Mouse (Mus musculus): ENCODE measurements at regions not wholly inside any gene's neighbourhood (a gene's known extent, or its start where the extent isn't known, plus 50 kb on each side); places are given as distances from the start of the nearest gene placed in this dataset.

DNA sequence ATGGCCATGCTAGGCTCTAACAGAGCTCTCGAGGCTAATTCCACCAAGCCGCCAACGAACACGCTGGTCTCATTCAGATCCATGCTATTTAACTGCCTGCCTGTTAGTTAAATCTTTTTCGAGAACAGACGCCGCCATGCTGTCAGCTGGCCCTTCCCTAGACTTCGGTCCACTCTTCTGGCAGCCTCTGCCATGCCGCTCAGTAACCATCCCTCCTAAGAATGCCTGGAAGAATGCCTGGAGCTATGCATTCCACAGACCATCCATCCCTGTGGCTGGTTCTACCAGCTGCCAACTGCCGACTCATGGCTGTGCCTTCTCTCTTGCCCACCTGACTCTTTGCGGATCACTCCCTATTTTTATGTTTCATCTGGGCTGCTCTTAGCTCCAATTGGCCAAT is 402.2 kb upstream of the Ccng1 start:
- H3K27me3 ChIP-seq (ENCODE audit: control insufficient read depth, insufficient read depth, low read length) = no peaks in the 10 kb centered on the region
- H3K4me3 ChIP-seq (ENCODE audit: low read depth, low read length) = no peak overlapping the region
- H3K9me3 ChIP-seq (ENCODE audit: control insufficient read depth, low read length) = no peaks in the 10 kb centered on the region
- no peak for DNase-seq (ENCODE audit: low spot score)
- no peak overlapping the region for H3K4me2 ChIP-seq (ENCODE audit: low read depth, severe bottlenecking)
- H3K9ac ChIP-seq (ENCODE audit: low read length) = no peak overlapping the region
- ATAC-seq (ENCODE audit: insufficient number of reproducible peaks, low FRiP score, low TSS enrichment, low read depth) = no peak
- H3K36me3 ChIP-seq (ENCODE audit: control insufficient read depth, insufficient read depth, low read length) = no peaks in the 10 kb centered on the region
- no peaks in the 10 kb centered on the region for H3K4me1 ChIP-seq (ENCODE audit: control insufficient read depth, insufficient read depth, low read length)
- 92% methylated on average over 11 of the region's 11 CpGs for WGBS
- H3K27ac ChIP-seq (replicated peaks; ENCODE audit: low read depth, low read length) = no peak overlapping the region

Data from limb, embryonic 11.5 days (tissue).